Mouse (Mus musculus) kidney, embryonic 15.5 days (tissue): ENCODE results near the gene Faf2. TPM values are rescaled to one million over a fixed set of nuclear protein-coding genes. Genes with fewer than 3 reads are reported as not detected.
A peak's percentile ranks its signal among the peaks of the same experiment; 100 is the strongest.

ENCODE experiments used
- ATAC-seq: fragments of 200-750 bp; cut with Nextera tagmentation; replicated peaks from 2 replicates; pipeline ENCODE4 v1.8.0; 2017; ENCODE audit warnings: moderate TSS enrichment; ENCODE audit not compliant: low FRiP score
- H3K27ac ChIP-seq: fragments of 300-500 bp; sonication (generic); 2 replicates; pipeline ENCODE4 v1.5.1; 2015; ENCODE audit warnings: mild to moderate bottlenecking, inconsistent platforms
- H3K27me3 ChIP-seq: fragments of 300-500 bp; sonication (generic); 2 replicates; pipeline ENCODE4 v1.6.1; 2015; ENCODE audit warnings: inconsistent platforms
- H3K36me3 ChIP-seq: fragments of 300-500 bp; sonication (generic); 2 replicates; pipeline ENCODE4 v1.6.1; 2015; ENCODE audit warnings: inconsistent platforms
- H3K4me1 ChIP-seq: fragments of 300-500 bp; sonication (generic); 2 replicates; pipeline ENCODE4 v1.6.1; 2015; ENCODE audit warnings: inconsistent platforms
- H3K4me2 ChIP-seq: fragments of 300-500 bp; sonication (generic); 2 replicates; pipeline ENCODE4 v1.6.1; 2015; ENCODE audit warnings: moderate library complexity, mild to moderate bottlenecking, inconsistent platforms
- H3K4me3 ChIP-seq: fragments of 300-500 bp; sonication (generic); replicated peaks from 2 replicates; pipeline ENCODE4 v1.5.1; 2015; ENCODE audit warnings: mild to moderate bottlenecking, inconsistent platforms
- H3K9ac ChIP-seq: fragments of 300-500 bp; sonication (generic); 2 replicates; pipeline ENCODE4 v1.6.1; 2015; ENCODE audit warnings: mild to moderate bottlenecking, inconsistent platforms
- H3K9me3 ChIP-seq: fragments of 300-500 bp; sonication (generic); replicated peaks from 2 replicates; pipeline ENCODE4 v1.6.1; 2016; ENCODE audit warnings: inconsistent platforms
- WGBS: fragments of 180-500 bp; shearing (Covaris S2); methylation state at CpG from one replicate; pipeline ENCODE4 v1.1.7; 2015; ENCODE audit warnings: mixed read lengths; 5-methylcytosine and 5-hydroxymethylcytosine counted together
- polyA plus RNA-seq: library from polyadenylated mRNA; unstranded; fragments of >200 nt; fragmentation: Nextera tagmentation; extraction: Ambion mirVana; gene quantifications from 2 replicates; pipeline ENCODE4 v1.2.1, GENCODE M21; 2015

The Faf2 gene
- polyA plus RNA-seq, 1 experiment from 2014 or later = 77.4 TPM

DNA sequence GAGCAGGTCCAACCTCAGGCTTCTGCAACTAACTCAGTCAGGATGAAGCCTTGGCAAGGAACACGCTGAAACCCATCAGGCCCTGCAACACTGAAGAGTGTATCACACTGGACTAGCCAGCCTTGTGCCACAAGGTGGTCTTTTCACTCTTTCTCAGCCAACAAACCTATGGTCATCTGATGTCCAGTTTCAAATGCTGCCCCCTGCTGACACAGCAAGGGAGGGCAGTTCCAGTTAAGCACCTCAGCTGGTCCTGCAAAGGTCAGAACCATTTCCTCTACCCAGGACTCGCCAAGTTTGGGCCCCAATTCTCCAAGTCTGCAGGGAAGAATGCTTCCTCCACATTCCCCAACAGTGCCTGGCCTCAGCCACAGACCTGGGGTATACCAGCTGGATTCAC, 63.6 kb downstream of the Faf2 start:
- no peaks in the 10 kb centered on the region for H3K9me3 ChIP-seq
- H3K27me3 ChIP-seq = no peaks in the 10 kb centered on the region
- peak overlapping the region; percentile 99; the same call in 1 of the 2 replicates for H3K9ac ChIP-seq
- ATAC-seq = no peak
- peaks cover 43% of the 10 kb centered on the region for H3K36me3 ChIP-seq
- H3K4me1 ChIP-seq = peaks cover 35% of the 10 kb centered on the region
- 30% methylated on average over 2 of the region's 2 CpGs for WGBS
- H3K4me3 ChIP-seq = peak overlapping the region; percentile 98
- peak overlapping the region; percentile 29; the same call in 1 of the 2 replicates for H3K27ac ChIP-seq
- H3K4me2 ChIP-seq = peak overlapping the region; percentile 62

DNA sequence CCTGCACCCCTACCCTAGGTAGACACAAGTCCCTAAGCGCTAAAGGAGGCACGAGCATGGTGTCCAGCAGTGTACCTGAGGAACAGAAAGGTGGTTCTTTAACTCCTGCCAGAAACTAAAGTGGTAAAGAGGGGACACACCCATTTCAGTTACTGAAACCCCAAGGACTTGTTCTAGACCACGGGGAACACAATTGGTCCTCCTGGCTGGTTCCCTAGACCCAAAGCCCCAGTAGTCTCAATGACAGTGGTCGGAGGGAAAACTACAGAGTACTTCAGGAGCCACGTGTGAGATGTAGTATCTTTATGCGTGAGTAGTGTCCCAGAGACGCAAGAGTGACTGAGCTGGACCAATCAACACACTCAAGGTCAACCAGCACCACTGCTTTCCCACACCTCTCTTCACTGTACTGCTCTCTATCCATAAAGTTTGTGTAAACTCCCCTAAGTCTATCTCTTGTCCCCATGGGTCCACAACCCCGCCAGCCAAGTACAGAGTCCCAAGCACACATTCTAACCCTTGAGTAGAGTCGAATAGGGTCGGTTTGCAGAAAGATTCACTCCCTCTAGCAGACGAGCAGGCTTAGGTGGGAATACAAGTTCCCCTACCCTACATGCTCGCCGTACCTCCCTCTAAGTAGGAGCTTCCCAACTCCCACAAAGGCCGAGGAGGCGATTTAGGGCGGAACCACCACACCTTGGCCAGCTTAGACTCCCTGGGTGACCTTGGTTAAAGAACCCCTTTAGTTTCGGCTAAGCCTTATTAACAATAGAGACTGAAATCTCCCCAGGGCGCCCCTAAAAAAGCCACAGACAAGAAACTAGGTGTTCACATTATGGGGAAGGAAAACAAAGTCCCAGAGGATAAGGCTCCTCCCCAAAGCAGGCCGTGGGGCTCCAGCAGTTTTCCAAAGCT, 64.8 kb downstream of the Faf2 start:
- H3K9ac ChIP-seq = peak overlapping the region; percentile 99
- H3K36me3 ChIP-seq = peaks cover 31% of the 10 kb centered on the region
- peaks cover 45% of the 10 kb centered on the region for H3K4me1 ChIP-seq
- 4% methylated on average over 19 of the region's 19 CpGs for WGBS
- no peaks in the 10 kb centered on the region for H3K27me3 ChIP-seq
- H3K4me3 ChIP-seq = peak overlapping the region; percentile 98
- peak overlapping the region; percentile 62 for H3K4me2 ChIP-seq
- ATAC-seq = no peak
- no peaks in the 10 kb centered on the region for H3K9me3 ChIP-seq
- H3K27ac ChIP-seq = peak overlapping the region; percentile 99

DNA sequence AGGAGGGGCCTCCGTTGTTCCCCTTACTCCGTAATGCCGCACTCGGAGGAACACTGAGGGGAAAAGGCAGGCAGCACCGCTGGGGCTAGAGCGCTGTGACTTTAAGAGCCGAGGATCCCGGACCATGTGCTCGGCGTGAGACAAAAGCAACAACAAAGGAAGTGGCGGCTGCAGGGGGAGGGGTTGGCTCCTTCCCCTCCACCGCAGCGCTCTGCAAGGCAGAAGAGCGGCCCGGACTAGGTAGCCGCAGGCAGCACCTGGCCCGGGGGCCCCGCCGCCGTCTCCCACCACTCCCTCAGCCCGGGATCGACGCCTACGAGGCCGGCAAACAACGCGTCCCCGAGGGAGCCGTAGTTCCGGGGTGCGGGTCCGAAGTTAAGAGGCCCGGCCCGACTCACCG, 65.5 kb downstream of the Faf2 start:
- Histone ChIP-seq H3K9me3 (no peaks in the 10 kb centered on the region), H3K4me1 (peaks cover 52% of the 10 kb centered on the region), H3K4me2 (peak overlapping the region; percentile 62), H3K36me3 (peaks cover 24% of the 10 kb centered on the region), H3K27me3 (no peaks in the 10 kb centered on the region), H3K27ac (peak overlapping the region; percentile 99), H3K4me3 (peak overlapping the region; percentile 98), H3K9ac (peak overlapping the region; percentile 99)
- WGBS = under 1% methylated on average over 32 of the region's 35 CpGs
- ATAC-seq = peak; percentile 63

DNA sequence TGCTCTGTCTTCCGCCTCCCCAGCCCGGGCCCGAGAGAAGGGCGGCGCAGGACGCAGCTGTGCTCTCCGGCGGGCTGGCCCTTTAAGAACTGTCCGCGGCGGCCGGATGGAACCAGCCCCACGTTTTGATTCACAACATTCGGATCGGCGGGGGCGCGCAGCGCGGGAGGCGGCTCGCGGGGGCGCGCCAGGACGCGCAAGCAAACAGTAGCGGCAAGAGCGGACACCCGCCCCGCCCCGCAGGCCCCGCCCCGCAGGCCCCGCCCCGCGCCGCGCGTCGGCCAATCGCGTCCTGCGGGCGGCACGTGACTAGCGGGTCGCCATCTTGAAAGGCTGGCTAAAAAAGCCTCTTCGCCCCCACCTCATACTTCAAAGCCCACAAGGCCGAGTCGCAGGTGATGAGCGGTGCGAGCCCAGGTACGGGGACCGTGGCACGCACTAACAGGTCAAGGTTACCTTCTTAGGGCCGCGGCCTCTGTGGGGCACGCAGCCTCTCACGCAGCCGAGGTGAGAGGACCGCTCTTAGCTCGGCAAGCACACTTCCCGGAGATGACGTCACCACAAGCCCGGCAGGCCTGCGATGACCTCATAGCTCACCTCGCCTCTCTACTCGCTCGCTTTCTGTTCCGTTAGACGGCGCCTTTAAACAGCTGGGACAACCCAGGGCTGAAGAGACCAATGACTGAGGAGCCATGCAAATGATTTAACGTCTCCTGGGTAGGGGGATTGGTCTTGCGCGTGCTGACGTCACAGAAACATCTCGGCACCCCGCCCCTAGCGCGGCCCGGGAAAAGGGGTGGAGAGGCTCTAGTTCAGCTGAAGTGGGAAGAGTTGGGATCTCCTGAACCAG, 66.2 kb downstream of the Faf2 start:
- Histone ChIP-seq H3K27ac (peak overlapping the region; percentile 99), H3K9me3 (no peaks in the 10 kb centered on the region), H3K4me2 (peak overlapping the region; percentile 62), H3K9ac (peak overlapping the region; percentile 99), H3K36me3 (peaks cover 17% of the 10 kb centered on the region), H3K4me3 (peak overlapping the region; percentile 98), H3K27me3 (no peaks in the 10 kb centered on the region), H3K4me1 (peaks cover 59% of the 10 kb centered on the region)
- ATAC-seq = peak; percentile 90
- WGBS = under 1% methylated on average over 82 of the region's 82 CpGs

DNA sequence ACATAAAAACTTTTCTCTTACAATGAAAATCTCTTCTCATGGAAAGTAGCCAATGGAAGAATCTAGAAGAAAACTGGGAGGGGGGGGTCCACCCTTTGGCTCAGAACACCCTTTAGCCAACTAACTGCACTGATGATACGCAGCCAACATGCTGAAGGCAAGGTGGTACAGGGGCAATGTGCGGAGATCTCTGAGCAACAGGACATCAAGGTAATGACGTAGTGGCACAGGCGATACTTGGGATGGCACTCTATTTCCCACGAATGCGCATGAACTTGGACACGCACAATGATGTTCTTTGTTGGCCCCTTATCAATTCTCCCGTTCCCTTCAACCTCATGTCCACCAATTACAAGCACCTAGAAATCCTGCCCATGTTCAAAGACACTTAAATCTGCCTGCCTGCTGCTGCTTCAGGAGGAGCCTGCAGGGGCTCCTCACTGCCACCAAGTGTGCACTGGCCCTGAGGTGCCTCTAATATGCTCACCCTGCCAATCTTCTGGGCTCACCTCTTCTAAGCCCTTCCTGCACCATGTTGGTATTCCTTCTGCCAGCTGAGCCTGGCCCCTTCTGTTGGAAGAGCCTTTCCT, 68.7 kb downstream of the Faf2 start:
- peaks cover 52% of the 10 kb centered on the region for H3K4me1 ChIP-seq
- no peak for ATAC-seq
- no peak overlapping the region for H3K9ac ChIP-seq
- H3K9me3 ChIP-seq = no peaks in the 10 kb centered on the region
- WGBS = 91% methylated on average over 8 of the region's 8 CpGs
- no peak overlapping the region for H3K4me2 ChIP-seq
- no peaks in the 10 kb centered on the region for H3K27me3 ChIP-seq
- H3K4me3 ChIP-seq = no peak overlapping the region
- H3K36me3 ChIP-seq = no peaks in the 10 kb centered on the region
- H3K27ac ChIP-seq = no peak overlapping the region

DNA sequence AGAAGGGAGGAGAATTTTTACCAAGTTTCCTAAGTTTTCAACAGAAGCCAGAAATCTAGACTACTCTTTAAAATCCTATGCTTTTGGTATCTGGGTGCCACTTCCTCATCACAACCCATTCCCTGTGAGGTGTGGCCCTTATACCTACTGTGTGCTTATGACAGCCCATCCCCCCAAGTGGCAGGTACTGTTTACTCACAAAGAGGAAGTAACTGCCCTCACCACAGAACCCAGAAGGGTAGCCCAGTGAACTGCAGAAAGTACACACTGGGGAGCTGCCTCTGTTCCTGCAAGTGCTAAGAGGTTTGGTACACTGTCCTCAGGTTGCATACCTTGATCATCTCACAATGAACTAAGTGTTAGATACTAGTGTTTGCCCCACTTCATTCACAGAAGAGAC, 70.2 kb downstream of the Faf2 start:
- Histone ChIP-seq H3K36me3 (no peaks in the 10 kb centered on the region), H3K27me3 (no peaks in the 10 kb centered on the region), H3K9me3 (no peaks in the 10 kb centered on the region), H3K4me1 (peaks cover 40% of the 10 kb centered on the region), H3K4me3 (peak overlapping the region; percentile 75), H3K27ac (no peak overlapping the region), H3K4me2 (peak overlapping the region; percentile 90), H3K9ac (no peak overlapping the region)
- ATAC-seq = no peak

DNA sequence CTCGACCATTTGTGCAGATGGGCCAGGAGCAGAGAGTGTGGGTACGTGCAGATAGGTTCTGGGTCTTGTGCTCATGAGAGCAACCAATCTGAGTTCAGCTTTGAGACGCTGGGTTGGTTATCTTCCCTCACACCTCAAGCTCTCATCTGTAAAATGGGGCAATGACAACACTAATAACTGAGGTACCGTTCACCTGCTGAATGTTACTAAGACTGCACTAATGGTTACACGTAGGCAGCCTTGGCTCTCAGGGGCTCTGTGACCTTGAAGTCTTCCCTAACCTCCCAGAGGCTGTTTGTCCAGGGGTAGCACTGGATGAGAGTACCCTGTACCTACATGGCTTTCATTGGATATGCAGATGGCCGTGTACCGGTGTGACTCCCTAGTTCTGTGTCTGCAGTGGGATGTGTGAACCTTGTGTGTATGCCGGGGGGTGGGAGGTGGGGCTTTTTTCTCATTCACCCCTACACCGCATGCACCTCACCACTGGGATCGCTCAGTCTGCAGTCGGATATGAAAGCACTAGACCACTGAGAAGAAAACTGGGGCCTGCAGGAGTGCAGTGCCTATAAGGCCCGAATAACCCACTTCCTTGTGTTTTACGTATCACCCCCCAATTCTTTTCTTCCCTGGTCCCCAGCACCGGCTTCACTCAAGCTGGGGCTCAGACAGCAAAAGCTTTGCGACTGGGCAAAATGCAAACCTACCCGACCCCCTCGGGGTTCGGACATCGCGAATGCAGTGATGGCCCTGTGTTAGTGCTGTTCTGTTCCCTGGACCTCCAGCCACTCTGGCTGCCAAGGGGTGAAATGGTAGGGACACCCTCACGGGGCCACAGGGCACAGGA, 71.3 kb downstream of the Faf2 start:
- Histone ChIP-seq H3K4me2 (peak overlapping the region; percentile 90), H3K27ac (peak overlapping the region; percentile 99), H3K4me3 (peak overlapping the region; percentile 75), H3K27me3 (no peaks in the 10 kb centered on the region), H3K9ac (peak overlapping the region; percentile 85), H3K9me3 (no peaks in the 10 kb centered on the region), H3K36me3 (no peaks in the 10 kb centered on the region), H3K4me1 (peaks cover 40% of the 10 kb centered on the region)
- no peak for ATAC-seq
- WGBS = 9% methylated on average over 21 of the region's 21 CpGs

DNA sequence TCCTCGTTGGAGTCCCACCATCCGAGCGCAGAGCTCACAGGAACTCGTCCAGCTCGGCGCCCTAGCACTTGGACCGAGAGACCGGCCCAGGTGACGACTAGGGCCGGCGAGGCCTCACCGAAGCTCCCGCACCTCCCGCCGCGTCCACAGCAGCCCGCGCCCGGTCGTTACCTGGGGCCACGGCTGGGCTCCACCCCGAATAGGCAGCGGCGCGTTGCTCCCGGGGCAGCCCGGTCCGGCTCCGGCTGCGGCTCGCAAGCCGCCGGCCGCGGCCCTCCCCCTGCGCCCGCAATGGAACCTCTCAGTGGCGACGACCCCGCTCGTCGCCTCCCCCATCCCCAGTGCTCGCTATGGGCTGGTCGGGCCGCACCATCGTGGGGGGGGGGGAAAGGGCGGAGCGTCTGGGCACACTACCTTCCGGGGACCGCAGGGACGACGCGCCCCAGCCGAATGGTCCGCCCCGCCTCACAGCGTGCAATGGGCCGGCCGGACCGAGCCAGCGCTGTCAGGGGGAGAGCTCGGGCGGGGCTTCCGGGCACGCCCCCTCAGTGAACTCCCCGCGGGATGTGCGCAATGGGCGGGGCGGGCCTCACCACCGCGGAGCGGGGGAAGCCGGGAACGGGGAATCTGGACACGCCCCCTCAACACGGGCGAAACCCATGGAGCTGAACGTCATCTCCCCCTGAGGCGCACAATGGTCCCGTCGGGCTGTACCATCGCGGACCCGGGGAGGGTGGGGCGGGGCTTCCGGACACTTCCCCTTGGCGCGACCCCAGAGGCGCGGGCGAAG, 72.2 kb downstream of the Faf2 start, which contains the start of gene Rnf44:
TSS of gene Rnf44 (minus strand) at position 350 of the 790 bp plus-strand sequence.
- H3K4me3 ChIP-seq = peak within 1 kb of the TSS; percentile 75
- H3K36me3 ChIP-seq = no peaks in the 10 kb centered on the region
- WGBS = under 1% methylated on average over 79 of the region's 92 CpGs
- no peaks in the 10 kb centered on the region for H3K9me3 ChIP-seq
- peak within 1 kb of the TSS; percentile 90 for H3K4me2 ChIP-seq
- ATAC-seq = peak; percentile 99
- H3K4me1 ChIP-seq = peaks cover 35% of the 10 kb centered on the region
- no peaks in the 10 kb centered on the region for H3K27me3 ChIP-seq
- H3K9ac ChIP-seq = peak within 1 kb of the TSS; percentile 85
- H3K27ac ChIP-seq = peak within 1 kb of the TSS; percentile 99

DNA sequence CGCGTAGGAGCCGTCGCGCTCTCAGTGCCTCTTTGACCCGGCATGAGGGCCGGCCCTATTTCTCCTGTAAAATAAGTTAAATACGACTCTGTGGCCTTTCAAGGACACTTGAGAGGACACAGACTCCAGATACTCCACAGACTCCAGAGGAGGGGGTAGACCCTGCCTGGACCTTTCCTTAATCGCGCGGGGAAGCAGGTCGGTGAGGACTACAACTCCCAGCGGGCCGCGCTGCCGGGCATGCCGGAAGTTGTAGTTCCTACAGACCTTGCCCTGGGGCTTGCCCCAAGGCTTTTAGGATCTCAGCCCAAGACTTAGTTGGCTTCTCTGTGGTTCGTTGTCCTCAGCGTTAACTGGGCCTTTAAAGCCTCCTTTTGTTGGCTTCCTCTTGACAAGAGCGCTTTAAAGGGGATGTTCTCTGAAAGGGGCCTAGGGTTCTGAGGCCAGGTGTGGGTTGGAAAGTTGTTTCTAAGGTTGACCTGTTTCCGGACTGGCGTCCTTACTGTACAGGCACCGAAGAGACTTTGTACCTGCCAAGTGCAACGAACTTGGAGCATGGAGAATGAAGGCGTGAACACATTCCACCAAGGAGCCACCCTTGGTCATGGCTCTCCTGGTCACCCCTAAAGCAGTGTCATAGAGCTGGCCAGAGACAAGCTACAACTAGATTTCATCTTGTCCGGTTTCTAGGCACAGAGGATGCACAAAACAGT, 72.9 kb downstream of the Faf2 start:
- Histone ChIP-seq H3K4me3 (peak overlapping the region; percentile 75), H3K9me3 (no peaks in the 10 kb centered on the region), H3K27me3 (no peaks in the 10 kb centered on the region), H3K4me1 (peaks cover 33% of the 10 kb centered on the region), H3K4me2 (peak overlapping the region; percentile 90), H3K9ac (peak overlapping the region; percentile 59), H3K27ac (peak overlapping the region; percentile 99), H3K36me3 (no peaks in the 10 kb centered on the region)
- WGBS = 15% methylated on average over 26 of the region's 26 CpGs
- ATAC-seq = peak; percentile 86
